ENCODE assay signal across 18 mouse cellular contexts in the genomic region with DNA sequence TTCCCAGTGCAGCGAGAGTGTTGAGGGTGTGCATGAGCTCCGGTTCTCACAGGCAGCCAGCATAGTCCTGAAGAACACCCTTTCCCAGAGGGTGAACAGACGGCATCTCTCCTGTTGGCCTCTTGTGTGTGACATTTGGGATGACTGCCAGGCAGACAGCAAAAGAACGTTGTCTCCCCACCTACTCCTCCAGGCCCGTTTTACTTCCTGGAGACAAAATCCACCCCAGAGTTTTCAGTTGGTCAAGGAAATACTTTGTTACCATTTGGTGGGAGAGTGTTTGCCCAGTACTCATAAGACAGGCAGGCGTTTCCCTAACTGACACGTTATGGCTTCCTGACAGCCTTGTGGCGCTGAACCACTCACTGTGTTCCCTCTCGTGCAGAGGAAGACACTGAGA. TPM values are rescaled to one million over a fixed set of nuclear protein-coding genes. Genes with fewer than 3 reads are reported as not detected.
DNase-seq lines count a peak whose midpoint lies in the region; ATAC-seq and TF ChIP-seq lines count a peak whose summit lies in the region.
"Had no signal": no experiment of that assay in that cellular context is flagged by ENCODE, and none has a peak within 500 bp of the region (broad histone marks: within the 10 kb centered on the region; RNA-seq: fewer than 3 reads in every experiment).

No protein-coding gene starts in this region.

- no peaks in the 10 kb centered on the region for H3K9me3 ChIP-seq in kidney, embryonic 14.5 days (ENCODE audit: control insufficient read depth, low read length)
- no peaks in the 10 kb centered on the region for H3K9me3 ChIP-seq in intestine, embryonic 15.5 days
- H3K9me3 ChIP-seq in lung, embryonic 16.5 days (ENCODE audit: control insufficient read depth, low read length): no peaks in the 10 kb centered on the region
- H3K9me3 ChIP-seq in stomach, postnatal 0 days (ENCODE audit: control insufficient read depth, low read length): no peaks in the 10 kb centered on the region
- H3K9me3 ChIP-seq: liver, embryonic 12.5 days had no signal

- no peak for TF ChIP-seq EP300 in stomach, postnatal 0 days (optimal IDR thresholded peaks at IDR 0.05)

- DNase-seq in kidney, adult 2 months: peak; percentile 38
- DNase-seq in stomach, postnatal 0 days (ENCODE audit: low spot score): no peak
- no peak for DNase-seq in gastrocnemius, adult 18-20 months (ENCODE audit: low spot score)
- no peak for DNase-seq in retina, embryonic 14.5 days (ENCODE audit: low spot score)
- DNase-seq: cerebellum, postnatal 36 days; right cerebral cortex, adult 18-20 months had no signal

- no peaks in the 10 kb centered on the region for H3K27me3 ChIP-seq in kidney, adult 2 months (replicated peaks; ENCODE audit: control insufficient read depth, insufficient read depth, low read length)
- no peaks in the 10 kb centered on the region for H3K27me3 ChIP-seq in kidney, embryonic 14.5 days (ENCODE audit: control insufficient read depth, insufficient read depth, low read length)
- H3K27me3 ChIP-seq in intestine, embryonic 15.5 days (replicated peaks): no peaks in the 10 kb centered on the region
- H3K27me3 ChIP-seq in lung, embryonic 16.5 days (ENCODE audit: control insufficient read depth, insufficient read depth, low read depth, low read length): no peaks in the 10 kb centered on the region
- no peaks in the 10 kb centered on the region for H3K27me3 ChIP-seq in stomach, postnatal 0 days (ENCODE audit: control insufficient read depth, insufficient read depth, low read length)

- H3K36me3 ChIP-seq in kidney, adult 2 months (ENCODE audit: control insufficient read depth, insufficient read depth, low read length): no peaks in the 10 kb centered on the region
- H3K36me3 ChIP-seq in kidney, embryonic 14.5 days (ENCODE audit: control insufficient read depth, insufficient read depth, low read length): no peaks in the 10 kb centered on the region
- no peaks in the 10 kb centered on the region for H3K36me3 ChIP-seq in intestine, embryonic 15.5 days
- no peaks in the 10 kb centered on the region for H3K36me3 ChIP-seq in lung, embryonic 16.5 days (ENCODE audit: control insufficient read depth, insufficient read depth, low read length)
- no peaks in the 10 kb centered on the region for H3K36me3 ChIP-seq in stomach, postnatal 0 days (ENCODE audit: control insufficient read depth, insufficient read depth, low read length)
- H3K36me3 ChIP-seq: liver, embryonic 12.5 days had no signal

- no peak for TF ChIP-seq POLR2A in kidney, adult 2 months (IDR thresholded peaks at IDR 0.05; ENCODE audit: low read depth, low read length)

- no peak for ATAC-seq in kidney, embryonic 14.5 days (ENCODE audit: low FRiP score, low TSS enrichment)
- ATAC-seq in intestine, embryonic 15.5 days: no peak
- ATAC-seq in lung, embryonic 16.5 days (ENCODE audit: low read depth): no peak
- no peak for ATAC-seq in stomach, postnatal 0 days (ENCODE audit: low FRiP score, low TSS enrichment)
- ATAC-seq: liver, embryonic 12.5 days had no signal

- H3K27ac ChIP-seq in kidney, adult 2 months (ENCODE audit: insufficient read depth, low read depth, low read length): peak overlapping the region; percentile 47
- no peak overlapping the region for H3K27ac ChIP-seq in kidney, embryonic 14.5 days (ENCODE audit: low read depth, low read length)
- peak overlapping the region; percentile 63 for H3K27ac ChIP-seq in intestine, embryonic 15.5 days
- peak overlapping the region; percentile 58 for H3K27ac ChIP-seq in lung, embryonic 16.5 days (ENCODE audit: low read length)
- H3K27ac ChIP-seq in stomach, postnatal 0 days (replicated peaks): peak overlapping the region; percentile 45
- H3K27ac ChIP-seq: kidney, postnatal 0 days; liver, embryonic 12.5 days had no signal

- no peak overlapping the region for H3K4me2 ChIP-seq in kidney, embryonic 14.5 days (replicated peaks; ENCODE audit: low read depth, low read length)
- H3K4me2 ChIP-seq in intestine, embryonic 15.5 days (replicated peaks): peak overlapping the region; percentile 40
- H3K4me2 ChIP-seq in lung, embryonic 16.5 days (ENCODE audit: low read depth, low read length): no peak overlapping the region
- no peak overlapping the region; the same call in 1 of the 2 replicates for H3K4me2 ChIP-seq in stomach, postnatal 0 days (replicated peaks; ENCODE audit: low read depth)
- H3K4me2 ChIP-seq: liver, embryonic 12.5 days had no signal

- H3K4me3 ChIP-seq in kidney, adult 2 months (ENCODE audit: insufficient read depth, low read depth, low read length): peak overlapping the region; percentile 41
- H3K4me3 ChIP-seq in kidney, embryonic 14.5 days (ENCODE audit: low read length): no peak overlapping the region
- H3K4me3 ChIP-seq in intestine, embryonic 15.5 days (replicated peaks): peak overlapping the region; percentile 48
- H3K4me3 ChIP-seq in lung, embryonic 16.5 days (ENCODE audit: low read length): no peak overlapping the region
- H3K4me3 ChIP-seq in stomach, postnatal 0 days (ENCODE audit: low read depth, low read length): no peak overlapping the region
- H3K4me3 ChIP-seq: liver, embryonic 12.5 days had no signal

- 36% methylated on average over 9 of the region's 9 CpGs for WGBS in kidney, adult 2 months
- WGBS in kidney, embryonic 14.5 days: 42% methylated on average over 9 of the region's 9 CpGs
- WGBS in intestine, embryonic 15.5 days: 30% methylated on average over 9 of the region's 9 CpGs
- 17% methylated on average over 9 of the region's 9 CpGs for WGBS in lung, embryonic 16.5 days
- 30% methylated on average over 9 of the region's 9 CpGs for WGBS in stomach, postnatal 0 days

- no peak for TF ChIP-seq CTCF in kidney, adult 2 months (conservative IDR thresholded peaks at IDR 0.05; ENCODE audit: insufficient read depth, insufficient read length, low read depth, low read length)
- TF ChIP-seq CTCF in stomach, postnatal 0 days (IDR thresholded peaks at IDR 0.05; ENCODE audit: low read depth): no peak

- peaks cover 32% of the 10 kb centered on the region; the same call in 1 of the 2 replicates for H3K4me1 ChIP-seq in kidney, adult 2 months (ENCODE audit: control insufficient read depth, insufficient read depth, low read length)
- peaks cover 20% of the 10 kb centered on the region for H3K4me1 ChIP-seq in kidney, embryonic 14.5 days (ENCODE audit: control insufficient read depth, insufficient read depth, low read length)
- peaks cover 23% of the 10 kb centered on the region; the same call in 1 of the 2 replicates for H3K4me1 ChIP-seq in intestine, embryonic 15.5 days (replicated peaks)
- H3K4me1 ChIP-seq in lung, embryonic 16.5 days (replicated peaks; ENCODE audit: control insufficient read depth, insufficient read depth, low read length): peaks cover 16% of the 10 kb centered on the region
- peaks cover 3% of the 10 kb centered on the region; the same call in 1 of the 2 replicates for H3K4me1 ChIP-seq in stomach, postnatal 0 days (replicated peaks; ENCODE audit: control insufficient read depth, insufficient read depth)

- H3K9ac ChIP-seq in kidney, embryonic 14.5 days (ENCODE audit: low read depth, low read length): no peak overlapping the region
- 0 out of 2 replicates have a peak overlapping the region, but pooled peaks have one; percentile 3 for H3K9ac ChIP-seq in intestine, embryonic 15.5 days
- no peak overlapping the region for H3K9ac ChIP-seq in lung, embryonic 16.5 days (ENCODE audit: low read length)
- H3K9ac ChIP-seq in stomach, postnatal 0 days (ENCODE audit: low read length): no peak overlapping the region
- H3K9ac ChIP-seq: liver, embryonic 12.5 days had no signal

RNA-seq across cellular contexts. Expression of a gene that starts 2.8 kb away (rescaled TPM):
- 126 and 171 TPM in 2 replicates for polyA plus RNA-seq in kidney, adult 2 months (2012; rRNA removed)
- 4.3 and 5.8 TPM in 2 replicates for polyA plus RNA-seq in kidney, embryonic 14.5 days (2014; fragmentation: Nextera tagmentation; extraction: Ambion mirVana)
- 79.5 and 98.0 TPM in 2 replicates for polyA plus RNA-seq in intestine, embryonic 15.5 days (2015; fragmentation: Nextera tagmentation; extraction: Ambion mirVana)
- 4.0 and 5.9 TPM in 2 replicates for polyA plus RNA-seq in lung, embryonic 16.5 days (2015; fragmentation: Nextera tagmentation; extraction: Ambion mirVana)
- 17.6 and 24.8 TPM in 2 replicates for polyA plus RNA-seq in stomach, postnatal 0 days (2015; fragmentation: Nextera tagmentation; extraction: Ambion mirVana)
- not detected for total RNA-seq in gastrocnemius, adult 18-20 months (2021)
- total RNA-seq: CH12.LX; heart, adult 18-20 months; hematopoietic stem cell, adult 5-6 weeks; layer of hippocampus, postnatal 10 days; left cerebral cortex, postnatal 25 days; neutrophil, adult 5-6 weeks had no signal
- polyA plus RNA-seq: embryonic facial prominence, embryonic 11.5 days; liver, embryonic 12.5 days had no signal

RNA-seq across cellular contexts. Expression of a gene that starts 3.0 kb away (rescaled TPM):
- 19.6 and 22.4 TPM in 2 replicates for polyA plus RNA-seq in kidney, adult 2 months (2012; rRNA removed)
- 3.5 and 4.7 TPM in 2 replicates for polyA plus RNA-seq in kidney, embryonic 14.5 days (2014; fragmentation: Nextera tagmentation; extraction: Ambion mirVana)
- polyA plus RNA-seq in intestine, embryonic 15.5 days (2015; fragmentation: Nextera tagmentation; extraction: Ambion mirVana): 14.1 and 14.3 TPM in 2 replicates
- 6.3 and 6.8 TPM in 2 replicates for polyA plus RNA-seq in lung, embryonic 16.5 days (2015; fragmentation: Nextera tagmentation; extraction: Ambion mirVana)
- polyA plus RNA-seq in stomach, postnatal 0 days (2015; fragmentation: Nextera tagmentation; extraction: Ambion mirVana): 10.3 and 10.8 TPM in 2 replicates
- total RNA-seq in gastrocnemius, adult 18-20 months (2021): 10 to 100 TPM; 10.2 to 14.3 TPM

RNA-seq across cellular contexts. Expression of a gene that starts 56.0 kb away (rescaled TPM):
- 8.3 and 8.4 TPM in 2 replicates for polyA plus RNA-seq in kidney, adult 2 months (2012; rRNA removed)
- polyA plus RNA-seq in kidney, embryonic 14.5 days (2014; fragmentation: Nextera tagmentation; extraction: Ambion mirVana): 3.0 and 4.2 TPM in 2 replicates
- polyA plus RNA-seq in intestine, embryonic 15.5 days (2015; fragmentation: Nextera tagmentation; extraction: Ambion mirVana): 4.5 and 6.2 TPM in 2 replicates
- 3.1 TPM in 2 replicates for polyA plus RNA-seq in lung, embryonic 16.5 days (2015; fragmentation: Nextera tagmentation; extraction: Ambion mirVana)
- polyA plus RNA-seq in stomach, postnatal 0 days (2015; fragmentation: Nextera tagmentation; extraction: Ambion mirVana): 2.4 and 2.6 TPM in 2 replicates
- 10 to 100 TPM; 16.2 to 17.6 TPM for total RNA-seq in gastrocnemius, adult 18-20 months (2021)

Comparison
In these comparisons a context has a peak if more than half of its experiments do, and no peak if none do; other contexts are left out.
1. H3K4me3 ChIP-seq: peak in kidney, adult 2 months (single experiment) and intestine, embryonic 15.5 days (single experiment); none in kidney, embryonic 14.5 days (single experiment), lung, embryonic 16.5 days (single experiment) and stomach, postnatal 0 days (single experiment).